Mouse (Mus musculus) v-Abl transformed pro-B cells (cell line): ENCODE data around the gene Tmcc1.

Source experiments
- in situ Hi-C, 2 experiments: fragments of 400-800 bp; cut with MboI; formaldehyde crosslinking; loops; one replicate each; pipeline ENCODE4 v1.15.1; 2025; ENCODE audit not compliant: unreplicated experiment in 2 of 2

Gene Tmcc1

DNA sequence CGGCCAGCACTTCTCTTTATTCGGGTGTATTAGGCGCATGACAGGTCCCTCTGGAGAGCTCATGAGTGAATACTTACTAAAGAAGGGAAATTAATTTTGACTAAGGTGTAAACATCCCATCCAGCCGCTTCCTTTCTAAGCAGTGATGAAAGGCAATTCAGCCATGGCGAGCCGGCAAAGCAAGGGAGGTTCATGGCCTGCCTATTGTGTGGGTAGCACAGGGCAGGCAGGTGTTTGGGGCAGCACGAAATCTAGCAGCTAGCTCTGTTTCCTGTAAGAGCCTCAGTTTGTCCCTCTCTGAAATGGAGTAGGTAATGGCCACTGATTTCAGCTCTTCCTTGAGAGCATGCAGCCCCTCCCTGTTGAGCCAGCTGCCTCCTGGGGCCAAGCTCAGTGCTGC is 208.7 kb downstream of the Tmcc1 start:
- in situ Hi-C loops = loop anchor here in 1 of 2 experiments (5.0 kb wide), 1 partner anchor 37 kb away; no protein-coding TSS in a partner anchor

DNA sequence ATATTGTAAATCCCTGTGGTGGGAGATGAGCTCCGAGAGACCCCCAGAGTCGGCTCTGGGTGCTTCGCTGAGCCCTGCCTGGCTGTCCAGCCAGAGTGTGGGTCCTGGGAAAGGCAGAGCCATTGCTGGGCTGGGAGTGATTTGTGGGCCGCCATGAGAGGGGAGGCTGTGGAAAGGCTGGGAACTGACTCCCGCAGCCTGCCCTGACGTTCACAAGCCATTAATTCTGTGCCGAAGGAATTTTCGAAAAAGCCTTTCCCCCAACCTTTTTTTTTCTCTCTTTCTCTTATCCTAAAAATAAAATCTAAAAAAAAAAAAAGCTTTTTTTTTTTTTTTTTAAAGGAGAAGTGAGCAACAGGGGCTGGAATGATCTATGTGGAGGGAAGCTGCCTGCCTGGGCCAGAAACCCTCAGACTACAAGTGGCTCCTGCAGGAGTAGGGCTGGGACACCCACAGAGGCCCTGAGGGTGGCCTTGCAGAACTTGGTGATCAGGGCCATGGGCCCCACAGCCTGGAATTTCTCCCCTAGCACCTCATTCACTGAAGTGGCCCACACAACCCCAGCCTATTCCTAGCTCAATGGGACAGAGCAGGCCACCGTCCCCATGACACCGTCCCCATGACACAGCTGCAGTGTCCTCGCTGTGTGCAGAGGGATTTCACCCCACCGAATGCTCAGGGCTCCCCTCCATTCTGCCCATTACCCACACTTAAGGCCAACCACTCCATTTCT is 209.8 kb downstream of the Tmcc1 start:
- in situ Hi-C loops = loop anchor here in 1 of 2 experiments (5.0 kb wide), 1 partner anchor 36 kb away; no protein-coding TSS in a partner anchor

DNA sequence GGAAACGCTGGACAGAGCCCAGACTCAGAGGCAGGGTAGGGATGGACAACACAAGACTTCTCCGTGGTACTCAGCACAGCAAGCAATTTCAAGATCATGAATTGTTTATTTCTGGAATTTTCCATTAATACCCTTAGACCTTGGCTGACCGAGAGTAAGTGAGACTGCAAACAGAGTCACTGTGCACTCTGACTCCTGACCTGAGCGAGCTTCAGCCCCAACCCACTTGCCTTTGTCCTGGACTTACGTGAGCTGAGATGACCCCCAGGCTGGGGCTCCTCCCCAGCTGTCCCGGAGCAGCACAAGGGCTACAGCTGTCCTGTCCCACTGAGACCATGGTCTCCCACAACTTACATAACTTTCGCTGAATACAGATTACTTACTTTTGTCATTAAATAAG is 210.4 kb downstream of the Tmcc1 start:
- in situ Hi-C loops = loop anchor here in 1 of 2 experiments (5.0 kb wide), 1 partner anchor 36 kb away; no protein-coding TSS in a partner anchor

DNA sequence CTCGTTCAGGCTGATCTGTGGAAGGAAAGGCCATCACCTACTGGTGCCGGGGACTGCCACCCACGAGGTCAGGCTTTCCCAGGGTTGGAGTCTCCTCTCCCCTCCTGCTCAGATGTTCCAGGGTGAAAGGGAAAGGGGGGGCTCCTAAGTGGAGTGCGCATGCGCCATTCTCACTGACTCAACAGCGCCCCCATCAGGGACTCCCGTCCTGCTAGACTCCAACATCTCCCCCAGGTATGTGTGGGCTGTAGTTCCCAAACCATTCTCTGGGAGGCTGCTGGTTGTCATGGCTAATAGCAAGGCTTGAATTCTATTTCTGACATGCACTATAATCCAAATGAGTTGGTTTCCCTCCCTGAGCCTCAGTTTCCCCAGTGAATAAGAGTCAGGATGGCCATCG is 214.7 kb downstream of the Tmcc1 start:
- in situ Hi-C loops = no loop called here

DNA sequence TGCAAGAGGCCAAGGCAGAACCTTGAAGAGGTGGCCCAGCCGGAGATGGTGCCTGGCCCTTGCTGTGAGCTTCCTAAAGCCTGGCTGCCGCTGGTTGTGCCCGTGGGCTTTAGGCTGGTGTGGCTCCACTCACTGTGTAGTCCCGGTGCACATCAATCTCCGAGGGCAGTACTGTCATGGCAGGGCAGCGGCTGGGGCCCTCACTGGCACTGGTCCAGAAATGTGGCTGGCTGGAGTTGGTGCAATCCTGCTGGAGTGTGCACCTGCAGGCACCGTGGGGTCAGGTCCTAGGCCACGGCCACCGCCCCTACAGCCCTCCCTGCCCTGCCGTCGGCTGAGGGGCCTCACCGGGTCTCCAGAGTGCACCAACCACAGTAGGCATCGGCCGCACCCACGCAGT is 215.5 kb downstream of the Tmcc1 start:
- in situ Hi-C loops = no loop called here

DNA sequence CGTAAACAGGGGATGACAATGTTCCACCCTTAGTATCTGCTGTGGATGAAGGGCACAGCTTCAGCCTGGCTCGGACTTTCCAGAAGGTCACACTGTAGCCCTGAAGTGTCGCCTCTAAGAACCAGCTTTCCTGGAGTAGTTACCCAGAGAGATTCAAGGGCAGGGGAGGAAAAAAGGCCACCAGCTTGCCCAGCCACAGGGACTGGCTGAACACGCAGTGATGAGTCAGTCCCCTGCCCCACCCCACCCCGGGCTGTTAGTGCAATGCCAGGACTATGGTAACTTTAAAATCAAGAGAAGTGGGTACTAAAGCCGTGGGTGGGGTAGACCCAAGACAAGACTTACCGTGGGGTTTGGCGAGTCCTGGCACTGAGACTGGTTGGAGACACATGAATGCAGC is 217.7 kb downstream of the Tmcc1 start:
- in situ Hi-C loops = no loop called here

DNA sequence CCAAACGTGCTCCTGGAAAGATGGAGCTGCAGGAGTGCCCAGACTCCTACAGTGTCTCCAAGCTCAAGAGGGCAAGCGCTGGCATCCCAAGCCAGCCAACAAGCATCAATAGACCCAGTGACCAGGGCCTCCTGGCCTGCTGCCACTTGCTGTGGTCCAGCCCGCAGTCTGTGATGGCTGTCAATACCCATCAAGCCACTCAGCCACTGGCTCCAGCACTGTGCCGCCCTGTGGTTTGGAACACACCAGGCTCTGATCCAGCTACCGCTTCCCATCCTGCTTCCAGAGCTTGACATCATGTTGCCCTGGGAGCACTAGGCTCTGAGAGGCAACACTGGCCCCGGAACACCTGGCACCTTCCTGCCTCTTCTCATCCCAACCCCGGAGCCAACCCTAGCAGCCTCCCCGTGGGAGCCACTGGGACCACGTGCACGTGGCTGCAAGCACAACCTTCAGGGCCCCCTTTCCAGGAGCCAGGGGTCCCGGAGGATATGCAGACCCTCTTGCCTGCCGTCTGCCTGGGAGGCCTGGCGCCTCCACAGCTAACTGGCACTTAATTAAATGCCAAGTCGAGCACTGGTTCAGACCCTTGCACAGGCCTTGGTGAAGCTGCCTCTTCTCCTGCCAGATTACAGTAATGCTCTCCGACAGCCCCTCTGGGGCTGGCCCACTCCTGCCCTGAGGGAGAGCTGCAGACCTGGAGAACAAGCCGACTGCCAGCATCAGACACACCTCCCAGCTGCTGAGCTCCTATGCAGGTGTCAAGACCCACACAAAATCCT is 219.2 kb downstream of the Tmcc1 start:
- in situ Hi-C loops = no loop called here

DNA sequence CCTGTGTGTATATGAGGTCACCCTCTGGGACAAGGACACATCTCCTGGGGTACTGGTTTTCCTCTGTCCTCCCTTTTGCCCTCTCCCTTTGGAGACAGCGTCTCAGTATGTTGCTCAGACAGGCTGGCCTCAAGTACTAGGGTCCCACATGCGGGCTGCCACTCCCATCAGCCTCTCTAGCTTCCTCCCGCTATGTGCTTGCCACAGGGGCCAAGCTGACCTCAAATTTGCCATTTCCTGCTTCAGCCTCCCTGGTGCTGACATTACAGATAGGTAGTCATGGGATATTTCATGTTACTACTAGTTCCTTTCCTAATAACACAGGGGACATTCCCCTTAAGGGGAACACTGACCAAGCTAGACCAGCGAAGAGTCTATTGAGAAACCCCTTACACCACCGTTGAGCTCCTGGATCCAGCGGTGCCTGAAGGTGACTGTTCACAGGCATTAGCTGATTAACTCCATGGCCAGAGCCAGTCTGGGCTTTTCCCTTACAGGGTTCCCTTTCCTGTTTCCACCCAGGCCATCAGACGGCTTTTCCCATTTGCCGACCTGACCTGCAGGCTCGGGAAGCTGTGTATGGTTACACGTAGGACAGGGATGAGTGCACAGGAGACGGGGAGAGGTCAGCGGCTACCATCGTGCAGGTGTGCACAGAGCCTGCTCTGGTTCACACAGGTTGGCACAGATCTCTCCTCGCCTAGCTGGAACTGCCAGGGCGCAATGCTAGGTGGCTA is 220.0 kb downstream of the Tmcc1 start:
- in situ Hi-C loops = no loop called here

DNA sequence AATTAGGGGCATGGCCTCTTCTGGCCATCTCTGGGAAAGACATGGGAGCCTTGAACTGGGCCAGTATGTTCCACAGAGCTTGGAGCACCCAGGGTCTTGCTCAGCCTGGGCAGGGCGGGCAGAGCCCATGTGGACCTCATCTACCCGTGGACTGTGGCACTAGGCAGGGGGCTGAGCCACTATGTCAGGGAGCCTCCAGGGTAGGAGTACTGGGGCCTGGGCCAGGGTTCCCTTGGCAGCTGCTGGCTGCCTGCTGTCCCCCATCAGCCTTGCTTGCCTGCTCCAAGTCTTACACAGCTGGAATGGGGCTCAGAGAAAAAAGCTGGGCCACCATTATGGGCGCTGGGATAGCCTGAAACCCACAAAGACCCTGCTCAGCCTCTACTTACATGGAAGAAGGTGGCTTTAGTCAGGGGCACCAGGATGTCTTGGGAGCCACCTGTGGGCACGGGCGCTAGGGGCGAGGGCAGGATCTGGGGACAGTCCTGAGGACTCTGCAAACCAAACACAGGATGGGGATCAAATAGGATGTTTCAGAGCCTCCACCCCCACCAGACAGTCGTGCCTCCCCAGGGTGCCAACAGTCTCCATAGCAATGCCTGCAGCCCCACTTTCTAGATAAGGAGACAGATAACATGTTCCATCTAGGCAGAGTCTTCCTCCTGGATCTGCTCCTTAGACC is 221.1 kb downstream of the Tmcc1 start:
- in situ Hi-C loops = no loop called here

DNA sequence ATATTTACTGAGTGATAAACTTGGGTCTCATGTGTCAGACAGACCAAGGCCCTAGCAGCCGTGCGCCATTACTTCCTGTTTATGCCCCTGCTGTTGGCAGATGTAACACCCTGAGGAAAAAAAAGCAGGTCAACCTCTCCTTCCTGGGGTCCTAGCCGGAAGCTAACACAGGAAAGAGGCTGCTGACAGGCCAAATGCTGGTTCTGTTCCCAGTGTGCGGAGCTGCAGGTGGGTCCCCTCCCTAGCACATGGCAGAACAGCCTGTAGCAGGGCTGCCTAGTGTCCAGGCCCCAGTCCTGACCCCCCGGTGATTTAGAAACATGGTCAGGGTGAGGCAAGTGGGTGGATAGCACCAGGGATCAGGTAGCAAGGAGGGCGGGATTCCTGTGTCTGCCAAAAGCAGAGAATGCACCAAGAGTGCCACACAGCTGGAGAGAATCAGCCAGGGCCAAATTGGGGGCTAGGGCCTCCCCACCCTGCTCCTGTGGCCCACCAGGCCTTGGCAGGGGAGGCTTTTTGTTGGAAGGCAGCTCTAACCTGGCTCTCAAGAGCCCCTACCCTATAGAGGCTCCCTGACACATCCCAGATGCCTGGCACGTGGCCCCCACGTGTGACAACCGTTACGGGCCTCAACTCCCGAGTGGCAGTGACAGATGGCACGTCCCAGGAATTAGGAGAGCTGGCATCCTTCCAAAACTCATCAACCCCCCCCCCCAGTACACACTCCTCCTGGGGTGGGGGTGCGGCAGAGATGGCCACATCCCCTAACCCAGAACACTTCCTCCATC is 221.8 kb downstream of the Tmcc1 start:
- in situ Hi-C loops = no loop called here

DNA sequence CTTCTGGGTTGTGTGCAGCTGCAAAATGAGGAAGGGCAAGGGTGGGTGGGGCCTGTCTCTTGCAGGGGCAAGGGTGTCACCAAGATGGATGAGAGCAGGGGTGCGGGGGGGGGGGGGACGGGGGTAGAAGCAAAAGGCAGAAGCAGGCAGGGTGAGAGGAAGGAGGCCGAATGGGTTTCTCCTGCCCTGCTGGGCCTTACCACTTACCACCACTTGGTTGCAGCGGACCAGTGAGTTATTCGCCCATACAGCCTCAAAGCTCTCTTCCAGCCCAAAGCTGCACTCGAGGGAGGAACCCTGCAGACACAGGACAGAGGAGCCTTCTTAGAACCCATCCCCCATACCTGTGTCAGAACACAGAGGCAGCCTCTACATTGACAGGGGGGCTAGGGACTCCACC is 223.3 kb downstream of the Tmcc1 start:
- in situ Hi-C loops = no loop called here

DNA sequence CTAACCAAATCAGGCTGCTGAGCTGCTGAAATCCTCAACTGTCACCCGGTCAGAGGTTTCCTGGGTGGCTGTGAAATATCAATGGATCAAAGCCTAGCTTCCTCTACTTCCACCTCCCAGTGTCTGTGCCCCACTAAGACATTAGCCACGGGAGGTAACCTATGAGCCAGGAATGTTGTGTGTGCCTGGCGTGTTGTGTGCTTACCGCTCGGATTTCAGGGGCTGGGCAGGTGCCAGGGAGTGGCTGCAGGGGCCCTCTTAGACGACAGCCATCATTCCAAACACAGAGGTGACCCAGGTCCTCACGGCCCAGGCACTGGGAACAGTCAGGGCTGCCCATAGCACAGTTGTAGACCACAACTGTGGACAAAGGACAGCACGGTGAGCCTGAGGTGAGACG is 224.2 kb downstream of the Tmcc1 start:
- in situ Hi-C loops = no loop called here

DNA sequence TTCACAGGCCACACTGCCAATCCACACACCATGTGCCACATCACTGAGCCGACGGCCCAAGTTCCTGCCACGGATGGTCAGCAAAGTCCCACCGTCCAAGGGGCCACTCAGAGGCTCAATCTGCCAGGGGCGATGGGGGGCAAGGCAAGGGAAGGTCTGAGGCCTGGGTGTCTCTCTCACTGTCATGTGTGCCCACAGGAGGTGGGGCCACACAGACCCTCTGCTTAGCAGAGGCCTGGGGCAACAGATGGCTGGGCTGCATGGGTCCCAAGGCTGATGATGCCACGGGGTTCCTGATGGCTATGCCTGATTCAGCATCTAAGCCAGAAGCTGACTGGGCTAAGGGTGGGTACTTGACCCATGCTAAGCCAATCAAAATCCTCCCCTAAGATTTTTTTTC is 224.6 kb downstream of the Tmcc1 start:
- in situ Hi-C loops = no loop called here
